Mouse (Mus musculus) layer of hippocampus, postnatal 36 days (tissue): ENCODE results near the gene Aars2. TPM values are rescaled to one million over a fixed set of nuclear protein-coding genes. Genes with fewer than 3 reads are reported as not detected.

Source experiments
- DNase-seq, 2 experiments: peaks; one replicate each; pipeline ENCODE4 v3.0.0; 2022
- total RNA-seq, 2 experiments: library from RNA; stranded (reverse); gene quantifications; 2 replicates each; pipeline ENCODE4 v1.2.3; 2021

The Aars2 gene
- total RNA-seq, result 10 to 100 TPM; 22.7 to 25.4 TPM

DNA sequence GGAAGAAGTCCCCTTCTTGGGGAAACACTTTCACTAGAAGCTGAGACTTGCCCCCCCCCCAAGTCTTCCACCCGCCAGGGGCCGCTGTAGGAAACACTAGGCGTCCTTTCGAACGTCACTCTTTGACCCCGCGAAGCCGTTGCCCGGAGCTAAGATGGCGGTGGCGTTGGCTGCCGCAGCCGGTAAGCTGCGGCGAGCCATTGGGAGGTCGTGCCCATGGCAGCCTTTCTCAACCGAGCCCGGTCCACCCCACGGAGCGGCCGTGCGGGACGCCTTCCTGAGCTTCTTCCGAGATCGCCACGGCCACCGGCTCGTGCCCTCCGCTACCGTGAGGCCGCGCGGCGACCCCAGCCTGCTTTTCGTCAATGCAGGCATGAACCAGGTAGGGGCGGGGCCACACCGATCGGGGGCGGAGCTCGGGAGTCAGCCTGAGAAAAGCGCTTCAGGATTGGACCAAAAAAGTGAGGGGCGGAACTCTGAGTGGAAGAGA, at the start of gene Aars2:
Gene Aars2, plus strand, starts transcription at position 142 of the 490 bp plus-strand sequence.
- DNase-seq, result peak; percentile 93

DNA sequence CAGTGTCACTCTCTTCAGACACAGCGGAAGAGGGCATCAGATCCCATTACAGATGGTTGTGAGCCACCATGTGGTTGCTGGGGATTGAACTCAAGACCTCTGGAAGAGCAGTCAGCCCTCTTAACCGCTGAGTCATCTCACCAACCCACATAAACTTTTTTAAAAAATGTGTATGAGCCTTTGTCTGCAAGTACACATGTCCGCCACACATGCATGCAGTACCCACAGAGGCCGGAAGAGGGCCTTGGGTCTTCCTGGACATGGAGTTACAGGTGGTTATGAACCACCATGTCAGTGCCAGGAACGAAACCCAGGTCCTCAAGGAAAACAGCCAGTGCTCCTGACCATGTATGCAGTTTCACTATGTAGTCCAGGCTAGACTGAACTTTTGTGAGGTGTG, 49.2 kb upstream of the Aars2 start:
- no peak for DNase-seq

DNA sequence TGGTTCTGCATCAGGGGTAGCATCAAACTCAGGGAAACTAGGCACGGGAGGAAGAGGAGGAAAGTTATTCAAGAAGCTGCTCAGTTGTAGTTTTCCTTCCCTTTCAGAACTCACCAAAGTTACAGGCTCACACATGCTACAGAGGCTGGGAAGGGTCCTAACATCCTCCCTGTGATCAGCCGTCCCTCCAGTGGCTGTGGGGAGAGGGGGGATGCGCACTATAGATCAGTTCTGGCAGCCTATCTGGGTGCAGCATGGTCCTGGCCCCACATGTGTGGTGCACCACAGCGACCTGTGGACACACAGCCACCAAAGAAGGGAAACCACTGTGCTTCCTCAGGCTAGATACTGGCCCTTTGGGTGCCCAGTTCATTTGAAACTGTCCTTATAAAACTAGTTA, 48.1 kb upstream of the Aars2 start:
- DNase-seq, result no peak

DNA sequence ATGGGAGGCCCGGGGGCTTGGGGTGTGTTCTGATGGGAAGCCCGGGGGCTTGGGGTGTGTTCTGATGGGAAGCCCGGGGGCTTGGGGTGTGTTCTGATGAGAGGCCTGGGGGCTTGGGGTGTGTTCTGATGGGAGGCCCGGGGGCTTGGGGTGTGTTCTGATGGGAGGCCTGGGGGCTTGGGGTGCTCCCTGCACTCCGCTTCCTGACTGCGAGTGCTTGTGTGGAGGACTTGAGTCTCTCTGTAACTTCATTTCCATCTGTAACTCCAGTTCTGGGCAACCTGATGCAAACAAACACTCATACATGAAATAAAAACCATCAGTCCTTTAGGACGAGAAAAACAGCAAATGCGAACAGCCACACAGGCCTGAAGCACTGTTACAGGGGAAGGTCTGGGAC, 47.6 kb upstream of the Aars2 start:
- no peak for DNase-seq

- no peak for DNase-seq
Measured at GRCm38 (mm10) chr17:45462506-45462905, 44.1 kb upstream of the Aars2 start.

- no peak for DNase-seq
Measured at GRCm38 (mm10) chr17:45464255-45464654, 42.4 kb upstream of the Aars2 start.

GRCm38 (mm10) chr17:45466701-45467100, 39.9 kb upstream of the Aars2 start:
- DNase-seq, result no peak

DNA sequence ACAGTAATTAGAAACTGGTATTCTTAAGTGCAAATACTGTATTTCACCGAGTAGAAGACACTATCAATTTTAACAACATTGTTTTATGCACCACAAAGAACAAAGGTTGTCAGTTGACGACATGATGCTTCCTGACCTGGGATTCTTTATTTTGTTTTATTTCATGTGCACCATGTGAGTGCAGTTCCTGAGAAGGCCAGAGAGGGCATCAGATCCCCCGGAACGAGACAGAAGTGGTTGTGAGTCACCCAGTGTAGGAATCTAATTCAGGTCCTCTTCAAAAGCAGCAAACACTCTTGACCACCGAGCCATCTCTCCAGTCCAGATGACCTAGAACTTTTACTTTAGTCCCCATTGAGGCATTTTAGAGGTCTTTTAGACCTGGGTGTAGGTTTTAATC, 38.3 kb upstream of the Aars2 start:
- DNase-seq, result no peak

GRCm38 (mm10) chr17:45470726-45471125, 35.9 kb upstream of the Aars2 start:
- no peak for DNase-seq

GRCm38 (mm10) chr17:45473667-45474066, 33.0 kb upstream of the Aars2 start:
- no peak for DNase-seq

DNA sequence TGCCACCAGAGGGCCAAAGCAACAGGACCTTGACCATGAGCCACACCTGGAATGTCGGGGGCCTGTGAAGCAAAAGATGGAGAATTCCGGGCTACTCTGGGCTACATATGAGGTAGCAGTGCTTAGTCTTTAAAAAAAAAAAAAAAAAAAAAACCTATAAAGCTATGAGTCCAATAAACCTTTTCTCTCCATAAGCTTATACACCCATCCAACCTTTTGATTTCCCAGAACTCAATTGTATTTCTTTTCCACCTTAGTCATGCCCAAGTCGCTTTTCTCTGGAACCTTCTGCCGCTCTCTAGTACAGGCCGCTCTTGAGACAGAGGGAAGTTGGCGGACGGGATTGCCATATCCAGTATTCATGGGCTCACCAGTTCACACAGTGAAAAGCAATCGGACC, 32.5 kb upstream of the Aars2 start:
- DNase-seq, result no peak

DNA sequence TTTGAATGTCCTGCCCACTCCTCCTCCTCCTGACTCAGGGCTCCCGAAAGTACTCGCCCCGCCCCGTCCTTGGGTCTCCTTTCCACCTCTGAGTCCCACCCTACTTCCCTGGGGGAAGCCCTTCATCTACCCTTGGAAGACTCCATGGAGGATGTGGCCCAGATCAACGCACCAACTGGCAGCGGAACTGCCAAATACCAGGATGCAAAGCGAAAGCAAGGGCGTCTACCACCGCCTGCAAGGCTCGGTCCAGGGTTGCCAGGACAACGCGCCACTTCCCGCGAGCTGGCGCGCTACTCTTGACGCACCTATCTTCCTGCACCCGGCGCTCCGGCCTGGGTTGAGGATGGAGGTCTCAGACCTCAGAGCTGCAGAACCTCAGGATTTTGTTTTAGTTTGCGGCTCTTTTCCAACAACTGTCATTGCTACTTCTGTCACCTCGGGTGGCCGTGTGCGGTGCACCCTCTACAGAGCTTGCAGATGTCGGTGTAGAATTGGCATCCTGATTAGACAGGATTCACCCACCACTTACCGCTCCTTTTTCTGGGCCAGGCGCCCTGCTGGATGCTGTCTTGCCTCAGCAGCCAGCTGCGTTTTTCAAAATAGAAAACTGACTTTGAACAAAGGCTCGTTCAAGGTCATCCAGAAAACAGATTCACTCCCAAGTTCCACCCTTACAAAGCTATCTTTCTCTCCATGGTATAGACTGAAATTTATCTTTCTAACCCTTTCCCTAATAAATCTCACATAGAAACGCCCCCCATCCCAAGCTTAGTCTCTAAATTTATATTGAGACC, 31.8 kb upstream of the Aars2 start, which contains the start of gene Spats1:
Gene Spats1, minus strand, starts transcription at position 747 of the 797 bp plus-strand sequence.
- DNase-seq, result peak; percentile 82 to 87

DNA sequence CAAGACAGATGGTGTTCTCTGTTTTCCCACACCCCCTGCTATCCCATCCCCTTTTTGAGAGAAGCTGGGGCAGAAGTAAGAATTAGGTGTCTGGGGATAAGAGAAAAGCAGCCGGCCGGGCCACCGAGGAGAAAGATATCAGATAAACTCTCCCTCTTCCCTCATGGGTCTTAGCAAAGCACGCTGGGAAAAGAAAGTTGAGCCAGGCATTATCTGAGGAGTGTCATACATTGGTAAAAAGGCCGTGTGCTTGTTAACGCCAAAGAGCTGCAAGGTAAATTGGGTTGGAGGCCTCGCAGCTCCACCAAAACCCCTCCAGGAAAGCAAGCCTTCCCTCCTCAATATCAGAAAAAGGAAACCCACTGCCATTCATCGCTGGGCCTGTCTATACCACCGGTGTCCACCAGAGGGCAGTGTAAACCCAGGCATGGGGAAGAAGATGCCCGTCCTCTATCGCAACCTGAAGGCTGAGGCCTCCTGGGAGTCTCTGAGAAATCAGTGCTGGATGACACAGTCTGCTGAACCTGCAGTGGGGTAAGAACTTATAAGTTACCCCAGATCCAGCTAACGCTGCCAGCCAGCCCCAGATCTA, 28.3 kb upstream of the Aars2 start:
- DNase-seq, result peak; percentile 84 to 89

GRCm38 (mm10) chr17:45480429-45480828, 26.2 kb upstream of the Aars2 start:
- DNase-seq, result no peak

DNA sequence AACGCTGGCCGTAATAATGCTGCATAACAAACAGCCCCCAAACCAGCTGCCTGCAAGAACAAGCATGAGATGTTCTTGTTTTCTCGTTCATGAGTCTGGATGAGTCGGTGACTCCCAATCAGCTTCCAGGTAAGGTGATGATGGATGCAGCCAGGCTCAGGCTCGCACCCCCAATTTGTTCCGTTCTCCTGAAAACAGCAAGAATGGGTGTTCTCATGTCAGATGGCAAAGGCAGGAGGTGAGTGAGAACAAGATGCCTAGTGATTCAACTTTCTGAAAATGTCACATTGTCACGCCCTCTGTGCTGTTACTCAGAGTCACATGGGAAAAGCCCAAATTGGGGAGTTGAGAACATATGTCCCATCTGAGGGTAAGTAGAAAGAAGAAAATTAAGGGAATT, 21.1 kb upstream of the Aars2 start:
- DNase-seq, result peak; percentile 40 to 42

DNA sequence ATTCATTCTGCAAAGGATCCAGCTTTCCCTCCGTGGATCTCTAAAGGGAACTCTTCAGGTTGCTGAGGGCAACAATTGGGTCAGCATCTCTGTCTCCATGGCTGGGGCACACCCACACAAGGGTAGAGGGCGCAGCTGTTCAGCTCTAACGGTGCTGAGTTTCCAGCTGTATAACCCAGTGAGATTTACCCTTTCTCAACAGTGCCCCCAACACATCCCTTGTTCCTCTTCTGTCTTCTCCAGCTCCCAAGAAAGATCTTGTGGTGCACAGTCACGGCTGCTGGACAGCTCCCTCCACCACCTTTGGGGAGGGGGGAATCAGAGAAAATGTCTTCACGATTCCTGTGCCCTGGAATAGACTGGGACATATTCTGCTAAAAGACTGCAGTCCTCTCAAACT, 19.4 kb upstream of the Aars2 start:
- DNase-seq, result no peak

GRCm38 (mm10) chr17:45488321-45489254, 18.1 kb upstream of the Aars2 start:
- DNase-seq, result no peak

GRCm38 (mm10) chr17:45489736-45490135, 16.9 kb upstream of the Aars2 start:
- no peak for DNase-seq

DNA sequence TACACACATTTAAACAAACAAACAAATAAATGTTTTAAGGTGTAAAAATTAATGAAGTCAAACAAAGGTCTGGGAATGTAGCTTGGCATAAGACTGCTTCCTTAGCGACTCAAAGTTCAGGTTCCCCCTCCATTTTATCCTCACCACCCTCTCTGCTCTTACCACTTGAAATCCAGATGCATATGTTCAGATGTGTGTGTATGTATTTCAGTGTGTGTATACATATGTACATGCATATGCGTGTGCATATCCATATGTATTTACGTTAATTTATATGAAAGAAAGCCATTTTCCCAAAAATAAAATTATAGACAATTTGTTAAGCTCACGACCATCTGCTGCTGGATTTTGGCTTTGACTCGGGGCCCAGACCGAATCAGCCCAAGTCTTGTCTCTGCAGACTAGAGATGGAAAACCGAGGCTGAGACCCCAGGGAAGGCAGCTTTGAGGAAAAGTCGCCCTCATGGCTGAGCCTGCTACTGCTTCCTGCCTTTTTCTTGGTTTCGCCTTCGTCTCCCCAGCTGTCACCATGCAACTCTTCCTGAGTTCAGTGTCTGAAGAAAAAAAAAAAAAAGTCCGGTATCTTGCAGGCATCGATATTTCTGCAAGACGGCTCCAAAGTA, 16.0 kb upstream of the Aars2 start:
- no peak for DNase-seq

GRCm38 (mm10) chr17:45495398-45495797, 11.2 kb upstream of the Aars2 start:
- no peak for DNase-seq

GRCm38 (mm10) chr17:45498397-45498796, 8.2 kb upstream of the Aars2 start:
- DNase-seq, result no peak

DNA sequence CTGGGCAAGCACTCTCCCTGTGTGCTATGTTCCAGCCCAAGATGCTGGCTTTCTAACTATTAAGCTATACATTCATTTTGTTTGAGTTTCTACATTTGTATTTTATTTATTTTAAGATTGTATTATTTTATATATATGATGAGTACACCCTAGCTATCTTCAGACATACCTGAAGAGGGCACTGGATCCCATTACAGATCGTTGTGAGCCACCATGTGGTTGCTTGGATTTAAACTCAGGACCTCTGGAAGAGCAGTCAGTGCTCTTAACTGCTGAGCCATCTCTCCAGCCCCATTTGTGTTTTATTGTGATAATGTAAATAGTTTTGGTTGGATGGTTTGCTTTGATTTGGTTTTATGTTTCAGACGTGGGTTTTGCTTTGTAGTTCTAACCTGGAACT, 7.1 kb upstream of the Aars2 start:
- DNase-seq, result no peak
